ENCODE assay signal across 8 mouse cellular contexts in the genomic region with DNA sequence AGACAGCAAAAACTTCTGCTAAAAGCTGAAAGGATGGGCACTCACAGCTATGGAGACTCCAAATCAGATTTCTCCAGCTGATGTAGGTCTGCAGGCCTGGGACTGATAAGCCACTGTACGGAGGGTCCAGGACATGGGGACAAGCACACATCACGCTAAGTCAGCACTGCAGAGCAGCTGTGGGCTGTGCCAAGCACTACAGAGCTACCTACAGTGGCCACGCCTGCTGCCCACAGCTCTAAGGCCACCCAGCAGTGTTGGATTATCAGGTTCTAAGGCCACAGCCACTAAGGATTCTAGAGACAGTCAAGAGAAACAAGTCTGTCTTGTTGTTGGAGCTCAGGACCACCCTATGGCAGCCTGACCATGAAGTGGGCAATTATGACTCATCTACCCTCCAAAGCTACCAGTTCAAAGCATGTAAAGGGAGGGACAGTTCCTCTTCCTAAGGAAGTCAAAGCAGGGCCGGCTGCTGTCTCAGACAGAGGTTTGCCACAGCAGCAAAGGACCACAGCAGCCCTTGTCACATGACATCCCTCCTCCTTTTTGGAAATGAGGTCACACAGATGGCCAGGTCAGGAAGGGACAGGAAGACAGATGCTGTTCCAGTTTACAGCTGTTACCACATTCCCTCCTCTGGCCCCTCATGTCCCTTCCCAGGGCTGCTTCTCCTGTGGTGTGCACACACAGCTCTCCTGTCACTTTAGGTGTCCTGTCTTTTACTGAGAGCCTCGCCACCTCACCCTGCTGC. TPM values are rescaled to one million over a fixed set of nuclear protein-coding genes. Genes with fewer than 3 reads are reported as not detected.
A peak's percentile ranks its signal among the peaks of the same experiment; 100 is the strongest.
DNase-seq lines count a peak whose midpoint lies in the region; ATAC-seq and TF ChIP-seq lines count a peak whose summit lies in the region.

No protein-coding gene starts in this region.

- no peaks in the 10 kb centered on the region for H3K27me3 ChIP-seq in G1E (ENCODE audit: insufficient read depth, low read length)
- H3K27me3 ChIP-seq in liver, embryonic 16.5 days (ENCODE audit: control insufficient read depth, insufficient read depth, low read depth, low read length), result no peaks in the 10 kb centered on the region

- H3K4me2 ChIP-seq in liver, embryonic 16.5 days (ENCODE audit: low read depth, low read length), result no peak overlapping the region

- WGBS in liver, embryonic 16.5 days (ENCODE audit: insufficient replicate concordance), result 43% methylated on average over 5 of the region's 5 CpGs

- no peak for DNase-seq in G1E (ENCODE audit: low spot score)
- peak; percentile 53 for DNase-seq in embryo, embryonic 10.5 days (ENCODE audit: low spot score)
- peak; percentile 26 to 31 for DNase-seq in heart, postnatal 36 days
- DNase-seq in retina, embryonic 14.5 days (ENCODE audit: low spot score), result peak; percentile 58
- no peak for DNase-seq in right cerebral cortex, adult 18-20 months
- DNase-seq in cerebellum, postnatal 25 days, result no peak
- DNase-seq in spleen, postnatal 10 days (ENCODE audit: low spot score in 2 of 2), result no peak

- intact Hi-C loops in heart, postnatal 36 days (cut with DNase I), result no loop called here

- no peak for TF ChIP-seq CTCF in G1E (IDR thresholded peaks at IDR 0.05; ENCODE audit: low read depth, low read length)

- 0 out of 2 replicates have a peak overlapping the region, but pooled peaks have one; percentile 4 for H3K27ac ChIP-seq in liver, embryonic 16.5 days (ENCODE audit: low read length)

- ATAC-seq in G1E (ENCODE audit: extremely low read depth, insufficient number of reproducible peaks, low FRiP score, poor library complexity, severe bottlenecking), result peak; percentile 4; the same call in 1 of the 2 replicates
- ATAC-seq in liver, embryonic 16.5 days (ENCODE audit: low read depth), result no peak

- H3K4me1 ChIP-seq in G1E (ENCODE audit: insufficient read depth, low read depth, low read length), result peaks cover 11% of the 10 kb centered on the region; the same call in 1 of the 2 replicates
- H3K4me1 ChIP-seq in liver, embryonic 16.5 days (ENCODE audit: control insufficient read depth, low read depth, low read length), result no peaks in the 10 kb centered on the region; the same call in 1 of the 2 replicates

- no peaks in the 10 kb centered on the region for H3K9me3 ChIP-seq in G1E (replicated peaks)
- no peaks in the 10 kb centered on the region for H3K9me3 ChIP-seq in liver, embryonic 16.5 days (replicated peaks; ENCODE audit: control insufficient read depth, low read length)

- H3K36me3 ChIP-seq in G1E (replicated peaks), result peaks cover 84% of the 10 kb centered on the region
- H3K36me3 ChIP-seq in liver, embryonic 16.5 days (ENCODE audit: control insufficient read depth, insufficient read depth), result no peaks in the 10 kb centered on the region

- no peak overlapping the region for H3K9ac ChIP-seq in liver, embryonic 16.5 days (ENCODE audit: low read depth, low read length)

- no peak overlapping the region for H3K4me3 ChIP-seq in G1E (ENCODE audit: low read depth, low read length)
- no peak overlapping the region for H3K4me3 ChIP-seq in liver, embryonic 16.5 days (ENCODE audit: low read depth, low read length)

RNA-seq across cellular contexts. Expression of a gene that starts 56.4 kb away (rescaled TPM):
- 26.4 and 28.9 TPM in 2 replicates for total RNA-seq in G1E (2014; fragmentation: Nextera tagmentation)
- total RNA-seq in G1E (2017), result 45.9 and 46.4 TPM in 2 replicates
- polyA plus RNA-seq in G1E (2012), result 23.1 and 28.0 TPM in 2 replicates
- total RNA-seq in heart, postnatal 36 days (2021), result 10 to 100 TPM in 1 of 2 experiments, 1 to 10 TPM in 1; 9.6 to 10.6 TPM
- 18.5 and 19.3 TPM in 2 replicates for polyA plus RNA-seq in liver, embryonic 16.5 days (2015; fragmentation: Nextera tagmentation; extraction: Ambion mirVana)

RNA-seq across cellular contexts. Expression of a gene that starts 56.5 kb away (rescaled TPM):
- total RNA-seq in G1E (2014; fragmentation: Nextera tagmentation) (6.2 and 8.9 TPM in 2 replicates), G1E (2017) (30.1 and 34.4 TPM in 2 replicates)
- polyA plus RNA-seq in G1E (2012), result 8.3 and 13.1 TPM in 2 replicates
- total RNA-seq in heart, postnatal 36 days (2021), result 10 to 100 TPM in 1 of 2 experiments, 1 to 10 TPM in 1; 8.9 to 10.2 TPM
- polyA plus RNA-seq in liver, embryonic 16.5 days (2015; fragmentation: Nextera tagmentation; extraction: Ambion mirVana), result 19.0 and 20.7 TPM in 2 replicates

Comparison
In these comparisons a context has a peak if more than half of its experiments do, and no peak if none do; other contexts are left out.
1. DNase-seq: peak in embryo, embryonic 10.5 days (single experiment), heart, postnatal 36 days (2 of 2) and retina, embryonic 14.5 days (single experiment); none in G1E (single experiment), right cerebral cortex, adult 18-20 months (single experiment), cerebellum, postnatal 25 days (0 of 2) and spleen, postnatal 10 days (0 of 2).